Mouse (Mus musculus) cerebral cortex, adult 2 months (tissue): Measurements from ENCODE around the gene Edc3.

Source experiments
- WGBS: fragments of 180-500 bp; shearing (Covaris S2); methylation state at CpG from one replicate; pipeline ENCODE4 v1.1.7; 2018; 5-methylcytosine and 5-hydroxymethylcytosine counted together

Edc3 gene

GRCm38 (mm10) chr9:57706496-57706895 is 1.8 kb upstream of the Edc3 start:
- 60% methylated on average over 3 of the region's 3 CpGs for WGBS

- WGBS: 2% methylated on average over 38 of the region's 39 CpGs
Observed at GRCm38 (mm10) chr9:57708720-57709274, 457 bp downstream of the Edc3 start.

GRCm38 (mm10) chr9:57710214-57710613 is 1.9 kb downstream of the Edc3 start:
- 78% methylated on average over 5 of the region's 5 CpGs for WGBS

- WGBS: 80% methylated on average over 2 of the region's 2 CpGs
Observed at GRCm38 (mm10) chr9:57712194-57712593, 3.9 kb downstream of the Edc3 start.

- WGBS: 50% methylated on average over 7 of the region's 7 CpGs
Observed at GRCm38 (mm10) chr9:57718408-57718807, 10.1 kb downstream of the Edc3 start.

GRCm38 (mm10) chr9:57720736-57721135 is 12.4 kb downstream of the Edc3 start:
- WGBS: 89% methylated on average over 3 of the region's 3 CpGs

GRCm38 (mm10) chr9:57722371-57722770 is 14.0 kb downstream of the Edc3 start:
- WGBS: 93% methylated on average over 1 of the region's 1 CpGs

GRCm38 (mm10) chr9:57723315-57723715 is 15.0 kb downstream of the Edc3 start:
- 27% methylated on average over 5 of the region's 5 CpGs for WGBS

- 62% methylated on average over 5 of the region's 5 CpGs for WGBS
Observed at GRCm38 (mm10) chr9:57723796-57724195, 15.5 kb downstream of the Edc3 start.

GRCm38 (mm10) chr9:57724701-57725100 is 16.4 kb downstream of the Edc3 start:
- 96% methylated on average over 3 of the region's 3 CpGs for WGBS

- 56% methylated on average over 1 of the region's 1 CpGs for WGBS
Observed at GRCm38 (mm10) chr9:57728312-57728711, 20.0 kb downstream of the Edc3 start.

- 95% methylated on average over 6 of the region's 6 CpGs for WGBS
Observed at GRCm38 (mm10) chr9:57733606-57734005, 25.3 kb downstream of the Edc3 start.

- 84% methylated on average over 5 of the region's 5 CpGs for WGBS
Observed at GRCm38 (mm10) chr9:57739863-57740262, 31.5 kb downstream of the Edc3 start.

- 62% methylated on average over 3 of the region's 3 CpGs for WGBS
Observed at GRCm38 (mm10) chr9:57744462-57745091, 36.2 kb downstream of the Edc3 start.

GRCm38 (mm10) chr9:57747067-57747466 is 38.7 kb downstream of the Edc3 start:
- 57% methylated on average over 1 of the region's 1 CpGs for WGBS

GRCm38 (mm10) chr9:57748137-57748536 is 39.8 kb downstream of the Edc3 start:
- 54% methylated on average over 6 of the region's 6 CpGs for WGBS

- 21% methylated on average over 1 of the region's 1 CpGs for WGBS
Observed at GRCm38 (mm10) chr9:57748831-57749230, 40.5 kb downstream of the Edc3 start.

- 75% methylated on average over 7 of the region's 7 CpGs for WGBS
Observed at GRCm38 (mm10) chr9:57750901-57751300, 42.6 kb downstream of the Edc3 start.

- 75% methylated on average over 3 of the region's 3 CpGs for WGBS
Observed at GRCm38 (mm10) chr9:57757578-57757977, 49.2 kb downstream of the Edc3 start.

GRCm38 (mm10) chr9:57758528-57758927 is 50.2 kb downstream of the Edc3 start:
- whole genome bisulfite sequencing: 77% methylated on average over 22 of the region's 22 CpGs

- 13% methylated on average over 6 of the region's 6 CpGs for WGBS
Observed at GRCm38 (mm10) chr9:57759289-57759688, 50.9 kb downstream of the Edc3 start.

GRCm38 (mm10) chr9:57760416-57761146 is 52.2 kb downstream of the Edc3 start:
- 86% methylated on average over 24 of the region's 24 CpGs for WGBS
